Mouse (Mus musculus) MEL (cell line): ENCODE results near the gene Tmem132e. TPM values are rescaled to one million over a fixed set of nuclear protein-coding genes. Genes with fewer than 3 reads are reported as not detected.

Experiments
- DNase-seq: peaks from one replicate; pipeline ENCODE4 v3.0.0; 2011; ENCODE audit warnings: low read depth, low spot score
- H3K27ac ChIP-seq: 2 replicates; pipeline ENCODE4 v1.5.1; 2012; ENCODE audit warnings: low read depth, mild to moderate bottlenecking, control low read depth, low read length, moderate library complexity; ENCODE audit not compliant: control insufficient read depth
- H3K27me3 ChIP-seq, 2 experiments: fragments of 150-350 bp in 1 of 2; sonication (generic) in 1 of 2; 2 replicates each; pipeline ENCODE4 v1.6.1; 2012; ENCODE audit warnings: low read length in 2 of 2, mild to moderate bottlenecking in 2 of 2, improper control_type of control experiment in 1 of 2, moderate library complexity in 1 of 2; ENCODE audit not compliant: insufficient read depth in 2 of 2, control insufficient read depth in 1 of 2
- H3K36me3 ChIP-seq, 2 experiments: 2 replicates each; pipeline ENCODE4 v1.6.1; 2012 to 2014; ENCODE audit warnings: low read length in 2 of 2, improper control_type of control experiment in 1 of 2, inconsistent platforms in 1 of 2, mild to moderate bottlenecking in 1 of 2; ENCODE audit not compliant: insufficient read depth in 2 of 2, control insufficient read depth in 1 of 2
- H3K4me1 ChIP-seq, 2 experiments: fragments of 150-350 bp in 1 of 2; sonication (generic) in 1 of 2; 2 replicates each; pipeline ENCODE4 v1.6.1; 2012; ENCODE audit warnings: low read length in 2 of 2, improper control_type of control experiment in 1 of 2, mild to moderate bottlenecking in 1 of 2; ENCODE audit not compliant: insufficient read depth in 2 of 2, control insufficient read depth in 1 of 2
- H3K4me3 ChIP-seq, 2 experiments: fragments of 150-350 bp in 1 of 2; sonication (generic) in 1 of 2; 2 replicates each; pipeline ENCODE4 v1.5.1; 2012; ENCODE audit warnings: low read depth in 2 of 2, low read length in 2 of 2, mild to moderate bottlenecking in 2 of 2, moderate library complexity in 2 of 2, control low read depth in 1 of 2, improper control_type of control experiment in 1 of 2; ENCODE audit not compliant: control insufficient read depth in 1 of 2, insufficient read depth in 1 of 2
- H3K79me2 ChIP-seq: 2 replicates; pipeline ENCODE4 v1.6.1; 2012; ENCODE audit warnings: mild to moderate bottlenecking, low read length, moderate library complexity; ENCODE audit not compliant: control insufficient read depth, poor library complexity, insufficient read depth
- H3K9ac ChIP-seq: 2 replicates; pipeline ENCODE4 v1.6.1; 2012; ENCODE audit warnings: low read depth, mild to moderate bottlenecking, control low read depth, low read length, moderate library complexity; ENCODE audit not compliant: control insufficient read depth, poor library complexity, severe bottlenecking
- H3K9me3 ChIP-seq: fragments of 150-350 bp; sonication (generic); replicated peaks from 2 replicates; pipeline ENCODE4 v1.6.1; 2012; ENCODE audit warnings: mild to moderate bottlenecking, low read length, improper control_type of control experiment, moderate library complexity; ENCODE audit not compliant: insufficient read depth
- CHD1 ChIP-seq: IDR thresholded peaks from 2 replicates; pipeline ENCODE4 v1.6.1; 2012; ENCODE audit warnings: low read depth, mild to moderate bottlenecking, inconsistent platforms, low read length, improper control_type of control experiment
- E2F4 ChIP-seq: IDR thresholded peaks from 2 replicates; pipeline ENCODE4 v1.6.1; 2011; ENCODE audit warnings: low read depth, low read length, improper control_type of control experiment, borderline replicate concordance
- ELF1 ChIP-seq: IDR thresholded peaks from 2 replicates; pipeline ENCODE4 v1.6.1; 2014; ENCODE audit warnings: low read depth, mild to moderate bottlenecking, inconsistent platforms, low read length, improper control_type of control experiment, moderate library complexity
- EP300 ChIP-seq, 2 experiments: IDR thresholded peaks; 2 replicates each; pipeline ENCODE4 v1.6.1; 2011; ENCODE audit warnings: improper control_type of control experiment in 2 of 2, low read length in 2 of 2, low read depth in 1 of 2, mild to moderate bottlenecking in 1 of 2
- ETS1 ChIP-seq: IDR thresholded peaks from 2 replicates; pipeline ENCODE4 v1.6.1; 2012; ENCODE audit warnings: low read depth, mild to moderate bottlenecking, inconsistent platforms, low read length, improper control_type of control experiment, moderate library complexity
- GABPA ChIP-seq: IDR thresholded peaks from 2 replicates; pipeline ENCODE4 v1.6.1; 2012; ENCODE audit warnings: low read depth, mild to moderate bottlenecking, inconsistent platforms, low read length, improper control_type of control experiment, moderate library complexity
- GATA1 ChIP-seq: IDR thresholded peaks from 2 replicates; pipeline ENCODE4 v1.6.1; 2011; ENCODE audit warnings: low read depth, low read length, improper control_type of control experiment
- KAT2A ChIP-seq: conservative IDR thresholded peaks from 2 replicates; pipeline ENCODE4 v1.6.1; 2012; ENCODE audit warnings: low read depth, low read length, improper control_type of control experiment, inconsistent platforms
- MAFK ChIP-seq: IDR thresholded peaks from 2 replicates; pipeline ENCODE4 v1.6.1; 2011; ENCODE audit warnings: low read depth, mild to moderate bottlenecking, low read length, improper control_type of control experiment, borderline replicate concordance
- MAX ChIP-seq: IDR thresholded peaks from 2 replicates; pipeline ENCODE4 v1.6.1; 2011; ENCODE audit warnings: low read length, improper control_type of control experiment
- MAZ ChIP-seq: IDR thresholded peaks from 2 replicates; pipeline ENCODE4 v1.6.1; 2012; ENCODE audit warnings: low read depth, mild to moderate bottlenecking, inconsistent platforms, low read length, improper control_type of control experiment
- MXI1 ChIP-seq: IDR thresholded peaks from 2 replicates; pipeline ENCODE4 v1.6.1; 2011; ENCODE audit warnings: mild to moderate bottlenecking, low read depth, low read length, improper control_type of control experiment
- MYC ChIP-seq: IDR thresholded peaks from 2 replicates; pipeline ENCODE4 v1.6.1; 2011; ENCODE audit warnings: low read depth, mild to moderate bottlenecking, low read length, improper control_type of control experiment, moderate library complexity
- NELFE ChIP-seq: IDR thresholded peaks from 2 replicates; pipeline ENCODE4 v1.6.1; 2011; ENCODE audit warnings: low read depth, low read length, improper control_type of control experiment
- NRF1 ChIP-seq: IDR thresholded peaks from 2 replicates; pipeline ENCODE4 v1.6.1; 2014; ENCODE audit warnings: low read depth, mild to moderate bottlenecking, inconsistent platforms, low read length, improper control_type of control experiment, moderate library complexity; ENCODE audit not compliant: poor library complexity, insufficient read depth, severe bottlenecking
- POLR2A ChIP-seq, 2 experiments: IDR thresholded peaks; 2 replicates each; pipeline ENCODE4 v1.6.1; 2011 to 2012; ENCODE audit warnings: low read length in 2 of 2, mild to moderate bottlenecking in 2 of 2, control low read depth in 1 of 2, improper control_type of control experiment in 1 of 2, low read depth in 1 of 2, moderate library complexity in 1 of 2; ENCODE audit not compliant: control insufficient read depth in 1 of 2, insufficient read depth in 1 of 2, poor library complexity in 1 of 2
- POLR2AphosphoS5 ChIP-seq: IDR thresholded peaks from 2 replicates; pipeline ENCODE4 v1.6.1; 2012; ENCODE audit warnings: low read depth, borderline replicate concordance, mild to moderate bottlenecking, inconsistent platforms, low read length, moderate library complexity, mixed read lengths
- RAD21 ChIP-seq: IDR thresholded peaks from 2 replicates; pipeline ENCODE4 v1.6.1; 2011; ENCODE audit warnings: mild to moderate bottlenecking, low read depth, low read length, improper control_type of control experiment
- TAL1 ChIP-seq: IDR thresholded peaks from 2 replicates; pipeline ENCODE4 v1.6.1; 2012; ENCODE audit warnings: mild to moderate bottlenecking, inconsistent platforms, low read length, moderate library complexity, mixed read lengths
- TBP ChIP-seq: IDR thresholded peaks from 2 replicates; pipeline ENCODE4 v1.8.0; 2011; ENCODE audit warnings: low read depth, low read length, improper control_type of control experiment
- TCF12 ChIP-seq: IDR thresholded peaks from 2 replicates; pipeline ENCODE4 v1.6.1; 2014; ENCODE audit warnings: low read depth, mild to moderate bottlenecking, inconsistent platforms, low read length, improper control_type of control experiment, moderate library complexity
- USF1 ChIP-seq: IDR thresholded peaks from 2 replicates; pipeline ENCODE4 v1.6.1; 2014; ENCODE audit warnings: low read depth, mild to moderate bottlenecking, inconsistent platforms, low read length, improper control_type of control experiment, moderate library complexity
- ZC3H11A ChIP-seq: IDR thresholded peaks from 2 replicates; pipeline ENCODE4 v1.6.1; 2012; ENCODE audit warnings: low read depth, mild to moderate bottlenecking, inconsistent platforms, low read length, improper control_type of control experiment
- ZKSCAN1 ChIP-seq: IDR thresholded peaks from 2 replicates; pipeline ENCODE4 v1.6.1; 2012; ENCODE audit warnings: low read depth, mild to moderate bottlenecking, inconsistent platforms, low read length, improper control_type of control experiment, moderate library complexity
- ZMIZ1 ChIP-seq: IDR thresholded peaks from 2 replicates; pipeline ENCODE4 v1.6.1; 2012; ENCODE audit warnings: low read depth, mild to moderate bottlenecking, inconsistent platforms, low read length, improper control_type of control experiment, moderate library complexity
- polyA plus RNA-seq, 2 experiments: library from polyadenylated mRNA; stranded (reverse) in 1 of 2; unstranded in 1 of 2; fragments of >175 nt in 1 of 2; fragments of >200 nt in 1 of 2; gene quantifications; 2 replicates each; pipeline versions ENCODE4 v1.2.1 to v1.2.4; 2012; ENCODE audit warnings: low replicate concordance in 2 of 2, low read depth in 1 of 2; ENCODE audit not compliant: insufficient read length in 2 of 2, insufficient read depth in 1 of 2, missing spikeins in 1 of 2
- total RNA-seq: library from RNA; depleted of rRNA; stranded (reverse); fragments of 300-350 nt; gene quantifications from 2 replicates; pipeline ENCODE4 v1.2.3, GENCODE M21; 2012

Tmem132e gene
- total and polyA plus RNA-seq, 3 experiments: not detected

DNA sequence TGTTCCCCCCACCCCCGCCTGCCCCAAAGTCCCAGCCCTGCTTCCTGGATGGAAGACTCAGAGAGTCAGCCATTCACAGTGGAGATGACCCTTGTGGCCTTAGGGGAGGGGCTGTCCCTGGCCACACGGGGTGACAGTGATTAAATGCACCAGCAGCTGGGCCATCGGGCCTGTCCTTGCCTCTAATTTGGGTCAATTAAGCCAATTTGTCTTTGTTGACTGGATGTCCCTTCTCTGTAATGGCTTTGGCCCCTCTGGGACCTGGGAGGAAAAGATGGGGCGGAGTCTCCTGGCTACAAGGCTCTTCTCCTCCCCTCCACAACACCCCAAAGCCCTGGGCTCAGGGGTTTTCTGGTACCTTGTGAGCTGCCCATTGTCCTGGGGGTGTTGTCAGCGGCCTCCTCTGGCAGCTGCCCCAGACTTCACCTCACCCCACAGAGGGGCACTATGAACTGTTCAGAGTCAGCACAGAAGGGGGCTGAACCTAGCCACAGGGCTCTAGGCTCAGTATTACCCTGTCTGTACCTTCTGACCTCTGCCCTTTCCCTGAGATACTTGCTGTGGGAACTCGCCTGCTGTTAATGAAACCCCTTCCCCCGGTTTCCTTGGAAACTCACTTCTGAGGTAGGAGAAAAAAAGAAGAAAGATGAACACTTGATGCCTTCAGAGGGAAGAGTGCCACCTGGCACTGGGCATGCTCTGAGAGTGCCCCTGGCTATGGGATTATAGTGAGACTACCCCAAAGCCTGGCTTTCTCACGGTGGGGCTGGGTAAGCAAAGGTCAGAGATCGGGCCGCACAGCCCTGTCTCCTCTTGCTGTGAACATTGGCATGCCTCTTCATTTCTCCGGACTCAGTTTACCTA, 17.9 kb downstream of the Tmem132e start:
- no peaks in the 10 kb centered on the region for H3K4me1 ChIP-seq

DNA sequence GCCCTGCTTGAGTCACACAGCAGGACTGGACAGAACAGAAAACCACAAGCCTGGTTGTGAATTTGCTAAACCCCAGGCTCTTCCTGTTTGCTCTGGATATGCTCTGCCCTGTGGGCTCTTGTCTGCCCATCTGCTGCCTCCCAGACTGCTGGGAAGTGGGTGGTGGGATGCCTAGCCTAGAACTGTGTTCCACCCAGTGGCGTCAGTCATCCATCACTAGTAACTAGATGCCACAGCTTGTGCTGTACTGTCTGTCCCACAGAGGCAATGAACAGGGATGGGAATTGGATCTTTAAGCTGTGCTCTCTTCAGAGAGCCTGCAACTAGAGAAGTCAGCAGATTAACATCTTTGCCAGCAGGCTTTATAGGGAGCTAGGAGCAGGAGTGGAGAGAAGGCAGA, 23.8 kb downstream of the Tmem132e start:
- no peak overlapping the region for H3K27ac ChIP-seq
- H3K9ac ChIP-seq: no peak overlapping the region
- no peak overlapping the region for H3K4me3 ChIP-seq
- DNase-seq: no peak
- H3K27me3 ChIP-seq: no peaks in the 10 kb centered on the region
- H3K4me1 ChIP-seq: no peaks in the 10 kb centered on the region
- H3K36me3 ChIP-seq: no peaks in the 10 kb centered on the region
- no peaks in the 10 kb centered on the region for H3K79me2 ChIP-seq
- TF ChIP-seq GABPA: no peak
- no peak for TF ChIP-seq GATA1
- no peak for TF ChIP-seq TBP
- no peak for TF ChIP-seq NRF1
- no peak for TF ChIP-seq ZMIZ1
- no peak for TF ChIP-seq POLR2AphosphoS5
- no peak for TF ChIP-seq ZC3H11A
- no peak for TF ChIP-seq POLR2A (IDR thresholded peaks at IDR 0.05; ENCODE audit: control insufficient read depth in 1 of 2, insufficient read depth in 1 of 2, low read depth in 1 of 2, low read length in 2 of 2, poor library complexity in 1 of 2)
- TF ChIP-seq MXI1: no peak
- no peak for TF ChIP-seq TAL1
- TF ChIP-seq KAT2A: no peak
- TF ChIP-seq ELF1: no peak
- no peak for TF ChIP-seq NELFE
- TF ChIP-seq, all 39 proteins: peak for 0
- no peaks in the 10 kb centered on the region for H3K9me3 ChIP-seq

More for the DNA sequence above, 17.9 kb downstream of the Tmem132e start:
- Histone ChIP-seq H3K9ac (no peak overlapping the region), H3K9me3 (no peaks in the 10 kb centered on the region), H3K27ac (no peak overlapping the region), H3K36me3 (no peaks in the 10 kb centered on the region), H3K79me2 (no peaks in the 10 kb centered on the region), H3K4me3 (no peak overlapping the region), H3K27me3 (no peaks in the 10 kb centered on the region)
- TF ChIP-seq MAX (no peak), TCF12 (no peak), MAFK (no peak), KAT2A (no peak), NELFE (no peak), MYC (no peak), ZKSCAN1 (no peak), RAD21 (no peak), MXI1 (no peak), TAL1 (no peak), MAZ (no peak), ETS1 (no peak), EP300 (IDR thresholded peaks at IDR 0.05; ENCODE audit: low read depth in 1 of 2, low read length in 2 of 2) (no peak), E2F4 (no peak), TBP (no peak), USF1 (no peak), CHD1 (no peak), POLR2AphosphoS5 (no peak)
- DNase-seq: no peak
